Mouse (Mus musculus) olfactory bulb, adult 2 months (tissue): ENCODE data around the gene Grn.

Experiments used
- CTCF ChIP-seq: fragments of 200-500 bp; IDR thresholded peaks from 2 replicates; pipeline ENCODE4 v1.5.1; 2012; ENCODE audit warnings: low read depth, mild to moderate bottlenecking, low read length, moderate library complexity; ENCODE audit not compliant: insufficient read depth
- POLR2A ChIP-seq: fragments of 200-500 bp; IDR thresholded peaks from 2 replicates; pipeline ENCODE4 v1.6.1; 2012; ENCODE audit warnings: mild to moderate bottlenecking, low read depth, low read length, moderate library complexity; ENCODE audit not compliant: insufficient read depth

DNA sequence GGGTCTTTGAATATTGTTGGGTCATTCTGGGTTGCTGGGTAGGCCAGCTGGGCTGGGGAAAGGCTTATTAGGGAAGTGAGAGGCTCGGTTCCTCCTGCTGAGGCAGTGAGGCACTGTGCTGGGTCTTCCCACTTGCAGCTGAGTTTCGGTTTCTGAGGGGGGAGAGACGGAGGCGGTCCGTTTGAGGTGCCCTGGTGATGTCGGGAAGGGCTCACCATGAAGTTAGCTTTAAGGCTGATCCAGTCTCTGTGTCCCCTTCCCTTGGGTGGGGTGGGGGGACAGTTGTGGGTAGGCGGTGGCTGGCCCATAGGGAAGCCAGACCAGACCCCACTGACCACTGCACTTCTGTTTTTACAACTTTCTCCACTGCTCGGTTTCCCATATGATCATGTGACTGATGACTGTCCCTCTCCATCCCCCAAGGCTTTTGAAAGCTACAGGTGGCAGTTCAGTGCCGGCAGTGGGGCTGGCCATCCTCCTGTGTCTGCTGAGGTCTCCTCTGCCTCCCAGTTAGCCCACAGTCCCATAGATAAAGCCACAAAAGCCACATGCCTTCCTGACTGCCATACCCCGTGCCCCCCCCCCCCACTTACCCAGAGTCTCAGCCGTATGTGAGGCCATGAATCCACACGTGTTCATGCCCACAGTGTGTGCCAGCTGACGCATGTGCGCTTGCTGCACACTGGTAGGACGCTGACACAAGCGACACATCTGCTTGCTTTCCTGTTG is 2.2 kb downstream of the Grn start:
- TF ChIP-seq CTCF, result no peak
- TF ChIP-seq POLR2A, result no peak
